Mouse (Mus musculus): ENCODE results near the gene Olfr720.

Gene Olfr720

GRCm38 (mm10) chr14:14186738-14187137 lies at the start of gene Olfr720:
Gene Olfr720, minus strand, starts transcription at chr14:14186838.
- no peak for DNase-seq (ENCODE audit: low spot score in 2 of 2)

Data from natural killer cell, adult 2 months (primary cell).